Mouse (Mus musculus): ENCODE measurements around the gene Nfkbil1. TPM values are rescaled to one million over a fixed set of nuclear protein-coding genes. Genes with fewer than 3 reads are reported as not detected.

Nfkbil1 gene
- polyA plus RNA-seq, 1 experiment: 57.1 TPM

- H3K9me3 ChIP-seq: no peaks in the 10 kb centered on the region
- peaks cover 61% of the 10 kb centered on the region for H3K4me1 ChIP-seq
- H3K27me3 ChIP-seq (replicated peaks): no peaks in the 10 kb centered on the region
- peak overlapping the region; percentile 94 for H3K4me3 ChIP-seq (replicated peaks)
- TF ChIP-seq GATA1 (IDR thresholded peaks at IDR 0.05; ENCODE audit: borderline replicate concordance, low read length) (no peak), FLI1 (IDR thresholded peaks at IDR 0.05; ENCODE audit: low read length) (no peak)
- peaks cover 29% of the 10 kb centered on the region for H3K36me3 ChIP-seq (replicated peaks; ENCODE audit: low read length)
Observed at GRCm38 (mm10) chr17:35263523-35263883, 27.9 kb upstream of the Nfkbil1 start.

- TF ChIP-seq GATA1 (IDR thresholded peaks at IDR 0.05; ENCODE audit: borderline replicate concordance, low read length) (no peak), FLI1 (IDR thresholded peaks at IDR 0.05; ENCODE audit: low read length) (no peak)
- Histone ChIP-seq H3K4me3 (replicated peaks) (peak within 1 kb of the TSS; percentile 94), H3K36me3 (replicated peaks; ENCODE audit: low read length) (peaks cover 27% of the 10 kb centered on the region), H3K27me3 (replicated peaks) (no peaks in the 10 kb centered on the region), H3K4me1 (peaks cover 58% of the 10 kb centered on the region), H3K9me3 (no peaks in the 10 kb centered on the region)
Observed at GRCm38 (mm10) chr17:35262664-35263522, 27.3 kb upstream of the Nfkbil1 start, which contains the start of gene H2-D1. Gene H2-D1 (plus strand): TSS chr17:35262730.

GRCm38 (mm10) chr17:35261651-35262050, 26.1 kb upstream of the Nfkbil1 start:
- no peaks in the 10 kb centered on the region for H3K27me3 ChIP-seq (replicated peaks)

GRCm38 (mm10) chr17:35259621-35260020, 24.0 kb upstream of the Nfkbil1 start:
- Histone ChIP-seq H3K4me3 (replicated peaks) (peak overlapping the region; percentile 78), H3K36me3 (replicated peaks; ENCODE audit: low read length) (peaks cover 3% of the 10 kb centered on the region), H3K4me1 (peaks cover 68% of the 10 kb centered on the region), H3K27me3 (replicated peaks) (peaks cover 2% of the 10 kb centered on the region), H3K9me3 (no peaks in the 10 kb centered on the region)
- TF ChIP-seq GATA1 (IDR thresholded peaks at IDR 0.05; ENCODE audit: borderline replicate concordance, low read length): no peak
- no peak for TF ChIP-seq FLI1 (IDR thresholded peaks at IDR 0.05; ENCODE audit: low read length)

More at GRCm38 (mm10) chr17:35261651-35262050, 26.1 kb upstream of the Nfkbil1 start:
- Histone ChIP-seq H3K4me3 (replicated peaks) (peak overlapping the region; percentile 50), H3K4me1 (peaks cover 58% of the 10 kb centered on the region), H3K9me3 (no peaks in the 10 kb centered on the region), H3K36me3 (replicated peaks; ENCODE audit: low read length) (peaks cover 18% of the 10 kb centered on the region)
- TF ChIP-seq GATA1 (IDR thresholded peaks at IDR 0.05; ENCODE audit: borderline replicate concordance, low read length): no peak

- peak overlapping the region; percentile 78 for H3K4me3 ChIP-seq (replicated peaks)
- TF ChIP-seq GATA1 (IDR thresholded peaks at IDR 0.05; ENCODE audit: borderline replicate concordance, low read length) (no peak), FLI1 (IDR thresholded peaks at IDR 0.05; ENCODE audit: low read length) (no peak)
- H3K36me3 ChIP-seq (replicated peaks; ENCODE audit: low read length): peaks cover 8% of the 10 kb centered on the region
- no peaks in the 10 kb centered on the region for H3K9me3 ChIP-seq
- H3K4me1 ChIP-seq: peaks cover 66% of the 10 kb centered on the region
- peaks cover 2% of the 10 kb centered on the region for H3K27me3 ChIP-seq (replicated peaks)
Observed at GRCm38 (mm10) chr17:35258492-35259478, 23.2 kb upstream of the Nfkbil1 start.

- Histone ChIP-seq H3K36me3 (replicated peaks; ENCODE audit: low read length) (peaks cover 16% of the 10 kb centered on the region), H3K4me3 (replicated peaks) (peak overlapping the region; percentile 92), H3K9me3 (no peaks in the 10 kb centered on the region), H3K4me1 (peaks cover 64% of the 10 kb centered on the region), H3K27me3 (replicated peaks) (peaks cover 4% of the 10 kb centered on the region)
- no peak for TF ChIP-seq GATA1 (IDR thresholded peaks at IDR 0.05; ENCODE audit: borderline replicate concordance, low read length)
Observed at GRCm38 (mm10) chr17:35257824-35258491, 22.4 kb upstream of the Nfkbil1 start.

GRCm38 (mm10) chr17:35257378-35257777, 21.8 kb upstream of the Nfkbil1 start:
- TF ChIP-seq GATA1 (IDR thresholded peaks at IDR 0.05; ENCODE audit: borderline replicate concordance, low read length) (no peak), FLI1 (IDR thresholded peaks at IDR 0.05; ENCODE audit: low read length) (no peak)
- H3K4me3 ChIP-seq (replicated peaks): peak overlapping the region; percentile 92
- H3K27me3 ChIP-seq (replicated peaks): peaks cover 7% of the 10 kb centered on the region
- no peaks in the 10 kb centered on the region for H3K9me3 ChIP-seq
- peaks cover 59% of the 10 kb centered on the region for H3K4me1 ChIP-seq
- peaks cover 22% of the 10 kb centered on the region for H3K36me3 ChIP-seq (replicated peaks; ENCODE audit: low read length)

- H3K4me3 ChIP-seq (replicated peaks): peak overlapping the region; percentile 1
- peaks cover 49% of the 10 kb centered on the region for H3K4me1 ChIP-seq
- peaks cover 38% of the 10 kb centered on the region for H3K36me3 ChIP-seq (replicated peaks; ENCODE audit: low read length)
- TF ChIP-seq GATA1 (IDR thresholded peaks at IDR 0.05; ENCODE audit: borderline replicate concordance, low read length) (no peak), FLI1 (IDR thresholded peaks at IDR 0.05; ENCODE audit: low read length) (no peak)
- H3K27me3 ChIP-seq (replicated peaks): peaks cover 9% of the 10 kb centered on the region
- no peaks in the 10 kb centered on the region for H3K9me3 ChIP-seq
Observed at GRCm38 (mm10) chr17:35255704-35256103, 20.1 kb upstream of the Nfkbil1 start.

- no peaks in the 10 kb centered on the region for H3K9me3 ChIP-seq
- H3K4me1 ChIP-seq: peaks cover 48% of the 10 kb centered on the region
- peaks cover 12% of the 10 kb centered on the region for H3K27me3 ChIP-seq (replicated peaks)
- H3K36me3 ChIP-seq (replicated peaks; ENCODE audit: low read length): peaks cover 42% of the 10 kb centered on the region
- H3K4me3 ChIP-seq (replicated peaks): no peak overlapping the region
- TF ChIP-seq GATA1 (IDR thresholded peaks at IDR 0.05; ENCODE audit: borderline replicate concordance, low read length): no peak
- no peak for TF ChIP-seq FLI1 (IDR thresholded peaks at IDR 0.05; ENCODE audit: low read length)
Observed at GRCm38 (mm10) chr17:35255301-35255700, 19.7 kb upstream of the Nfkbil1 start.

Data from megakaryocyte, embryonic 14.5 days (primary cell).